Mouse (Mus musculus): Measurements from ENCODE around the gene Ccl3. TPM values are rescaled to one million over a fixed set of nuclear protein-coding genes. Genes with fewer than 3 reads are reported as not detected.

Ccl3 gene
- polyA plus RNA-seq (2014; fragmentation: Illumina TruSeq; extraction: RNeasy Lipid Tissue Mini Kit (QIAGEN cat#74804); ENCODE audit: low read depth, low replicate concordance) = 0.68 TPM

DNA sequence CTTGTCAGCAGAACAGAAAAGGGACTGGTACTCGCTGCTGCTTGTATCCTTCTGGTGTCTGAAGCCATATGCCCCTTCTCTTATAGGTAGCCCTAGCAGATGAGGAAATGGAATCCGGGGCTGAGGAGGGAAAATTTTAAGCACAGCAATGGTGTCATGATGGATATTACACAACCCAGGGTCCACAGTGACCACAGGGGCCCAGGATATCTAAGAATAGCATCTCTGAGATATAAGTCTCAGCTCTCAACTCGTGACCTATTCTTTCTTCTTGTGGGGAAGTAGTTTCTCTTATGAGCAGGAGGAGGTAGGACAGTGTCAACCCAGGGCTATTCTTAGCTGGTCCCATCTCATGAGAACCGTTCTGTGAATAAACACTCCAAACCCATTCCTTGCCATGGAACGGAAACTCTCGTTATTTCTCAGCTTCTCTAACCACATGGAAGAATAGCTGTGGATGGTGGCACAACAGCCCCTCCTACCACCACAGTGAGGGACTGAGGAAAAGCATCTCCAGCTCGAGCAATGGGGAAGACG lies at the start of gene Ccl3:
Ccl3 (minus strand) TSS at position 51 of the 537 bp plus-strand sequence.

DNA sequence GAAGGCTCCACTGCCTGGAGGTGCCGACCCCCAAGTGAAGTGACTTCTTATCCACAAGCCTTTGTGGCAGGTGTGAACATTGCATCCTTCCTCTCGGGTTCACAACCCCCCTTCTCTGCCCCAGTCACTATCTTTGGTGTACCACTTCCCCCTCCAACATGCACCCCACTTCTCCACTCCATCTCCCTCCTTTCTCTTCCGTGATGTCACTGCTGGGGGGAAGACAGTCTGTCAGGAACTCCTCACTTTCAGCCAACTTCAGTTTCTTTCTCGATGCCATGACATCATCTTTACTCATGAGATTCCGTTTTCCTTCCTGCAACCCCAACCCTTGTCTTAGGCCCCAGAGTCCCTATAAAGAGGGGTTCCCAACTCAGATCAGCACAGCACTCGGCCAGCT lies 13.0 kb upstream of the Ccl3 start, which contains the start of gene Ccl4:
Ccl4 (plus strand) TSS at position 381 of the 400 bp plus-strand sequence.

DNA sequence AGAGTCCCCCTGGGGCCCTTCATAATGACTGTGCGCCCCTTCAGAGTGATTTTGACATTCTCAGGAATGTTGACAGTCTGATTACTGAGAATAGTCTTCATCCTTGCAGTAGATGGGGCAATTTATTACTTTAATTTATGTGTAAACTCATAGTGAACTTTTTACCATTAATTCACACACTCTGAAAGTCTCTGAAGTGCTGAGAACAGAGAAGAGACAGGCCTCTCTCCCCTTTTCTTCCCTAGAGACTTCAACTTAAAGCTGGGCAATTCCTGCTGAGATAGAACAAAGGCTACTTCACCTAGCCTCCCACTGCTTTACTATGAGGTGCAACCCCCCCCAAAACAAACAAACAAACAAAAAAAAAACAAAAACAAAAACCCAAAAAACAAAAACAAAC lies 3.6 kb downstream of the Ccl3 start, which contains the start of gene Rpl9-ps1:
Rpl9-ps1 (minus strand) TSS at position 101 of the 400 bp plus-strand sequence.

Other genes with a start within 250 kb of the Ccl3 start
- 46.8 TPM for gene Rasl10b, start 240.2 kb downstream of the Ccl3 start, polyA plus RNA-seq (2014; fragmentation: Illumina TruSeq; extraction: RNeasy Lipid Tissue Mini Kit (QIAGEN cat#74804); ENCODE audit: low read depth, low replicate concordance)
- gene Gas2l2, start 219.9 kb downstream of the Ccl3 start, polyA plus RNA-seq (2014; fragmentation: Illumina TruSeq; extraction: RNeasy Lipid Tissue Mini Kit (QIAGEN cat#74804); ENCODE audit: low read depth, low replicate concordance) = not detected
- not detected for gene 1700020L24Rik, start 211.7 kb downstream of the Ccl3 start, polyA plus RNA-seq (2014; fragmentation: Illumina TruSeq; extraction: RNeasy Lipid Tissue Mini Kit (QIAGEN cat#74804); ENCODE audit: low read depth, low replicate concordance)
- gene Mmp28, start 186.3 kb downstream of the Ccl3 start, polyA plus RNA-seq (2014; fragmentation: Illumina TruSeq; extraction: RNeasy Lipid Tissue Mini Kit (QIAGEN cat#74804); ENCODE audit: low read depth, low replicate concordance) = 4.7 TPM
- 52.6 TPM for gene Taf15, start 176.3 kb downstream of the Ccl3 start, polyA plus RNA-seq (2014; fragmentation: Illumina TruSeq; extraction: RNeasy Lipid Tissue Mini Kit (QIAGEN cat#74804); ENCODE audit: low read depth, low replicate concordance)
- not detected for gene Heatr9, start 127.2 kb downstream of the Ccl3 start, polyA plus RNA-seq (2014; fragmentation: Illumina TruSeq; extraction: RNeasy Lipid Tissue Mini Kit (QIAGEN cat#74804); ENCODE audit: low read depth, low replicate concordance)
- gene Ccl5, start 118.8 kb downstream of the Ccl3 start, polyA plus RNA-seq (2014; fragmentation: Illumina TruSeq; extraction: RNeasy Lipid Tissue Mini Kit (QIAGEN cat#74804); ENCODE audit: low read depth, low replicate concordance) = 1.5 TPM
- 17.8 TPM for gene Ccl9, start 70.7 kb downstream of the Ccl3 start, polyA plus RNA-seq (2014; fragmentation: Illumina TruSeq; extraction: RNeasy Lipid Tissue Mini Kit (QIAGEN cat#74804); ENCODE audit: low read depth, low replicate concordance)
- gene Ccl6, start 56.3 kb downstream of the Ccl3 start, polyA plus RNA-seq (2014; fragmentation: Illumina TruSeq; extraction: RNeasy Lipid Tissue Mini Kit (QIAGEN cat#74804); ENCODE audit: low read depth, low replicate concordance) = 24.8 TPM
- not detected for gene Rpl9-ps1, start 3.7 kb downstream of the Ccl3 start, polyA plus RNA-seq (2014; fragmentation: Illumina TruSeq; extraction: RNeasy Lipid Tissue Mini Kit (QIAGEN cat#74804); ENCODE audit: low read depth, low replicate concordance)
- gene Ccl4, start 13.2 kb upstream of the Ccl3 start, polyA plus RNA-seq (2014; fragmentation: Illumina TruSeq; extraction: RNeasy Lipid Tissue Mini Kit (QIAGEN cat#74804); ENCODE audit: low read depth, low replicate concordance) = not detected
- 16.2 TPM for gene Wfdc17, start 54.6 kb upstream of the Ccl3 start, polyA plus RNA-seq (2014; fragmentation: Illumina TruSeq; extraction: RNeasy Lipid Tissue Mini Kit (QIAGEN cat#74804); ENCODE audit: low read depth, low replicate concordance)
- not detected for gene Wfdc18, start 59.7 kb upstream of the Ccl3 start, polyA plus RNA-seq (2014; fragmentation: Illumina TruSeq; extraction: RNeasy Lipid Tissue Mini Kit (QIAGEN cat#74804); ENCODE audit: low read depth, low replicate concordance)
- not detected for gene Wfdc21, start 97.6 kb upstream of the Ccl3 start, polyA plus RNA-seq (2014; fragmentation: Illumina TruSeq; extraction: RNeasy Lipid Tissue Mini Kit (QIAGEN cat#74804); ENCODE audit: low read depth, low replicate concordance)
- 6.2 TPM for gene Heatr6, start 104.3 kb upstream of the Ccl3 start, polyA plus RNA-seq (2014; fragmentation: Illumina TruSeq; extraction: RNeasy Lipid Tissue Mini Kit (QIAGEN cat#74804); ENCODE audit: low read depth, low replicate concordance)
- gene Hnf1b, start 200.7 kb upstream of the Ccl3 start, polyA plus RNA-seq (2014; fragmentation: Illumina TruSeq; extraction: RNeasy Lipid Tissue Mini Kit (QIAGEN cat#74804); ENCODE audit: low read depth, low replicate concordance) = not detected

Data from heart, adult 10 weeks (tissue).